Mouse (Mus musculus) layer of hippocampus, adult 6 months (tissue): ENCODE measurements around the gene 1700020A23Rik. TPM values are rescaled to one million over a fixed set of nuclear protein-coding genes. Genes with fewer than 3 reads are reported as not detected.

Source experiments
- long read RNA-seq, 2 experiments: library from polyadenylated mRNA; unstranded; transcript quantifications; one replicate each; pipeline ENCODE4 v2.0.0; 2019 to 2020
- polyA plus RNA-seq: library from polyadenylated mRNA; unstranded; fragments of <200 nt; fragmentation: Nextera tagmentation; gene quantifications from 2 replicates; pipeline ENCODE4 v1.2.3, GENCODE M21; 2021

The 1700020A23Rik gene
- polyA plus RNA-seq, result not detected in 2 replicates
- long read RNA-seq, experiment 1, result 0 reads
- long read RNA-seq, experiment 2, result 0 reads

DNA sequence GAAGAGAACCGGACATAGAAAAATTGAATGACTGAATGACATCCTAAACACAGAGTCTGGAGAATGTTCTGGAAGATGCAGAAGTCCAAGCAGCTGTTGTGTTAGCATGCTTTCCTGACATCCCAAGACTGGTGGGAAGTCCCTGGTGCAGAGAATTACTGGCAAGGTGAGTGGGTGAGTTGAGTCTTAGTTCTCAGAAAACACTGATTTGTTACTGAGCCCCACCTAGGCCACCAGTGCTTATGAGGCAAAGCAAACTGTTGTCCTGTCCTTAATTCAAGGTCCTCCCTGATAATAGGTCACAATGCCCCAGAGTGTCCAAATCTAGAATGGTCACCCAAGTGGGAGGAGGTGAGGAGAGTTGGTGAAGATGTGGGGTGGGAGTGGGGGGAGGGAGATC lies at the start of gene 1700020A23Rik, which contains the start of gene Gm28372:
Gene 1700020A23Rik, plus strand, starts transcription at position 321 of the 400 bp plus-strand sequence.
Gene Gm28372, plus strand, starts transcription at position 301 of the 400 bp plus-strand sequence.

GRCm38 (mm10) chr2:130397186-130397985 lies 7.7 kb upstream of the 1700020A23Rik start, which contains the start of gene Cpxm1:
Cpxm1 (minus strand) TSS chr2:130397574.

GRCm38 (mm10) chr2:130406178-130406577 lies 1.1 kb downstream of the 1700020A23Rik start, which contains the start of gene Tmem239:
Tmem239 (plus strand) TSS chr2:130406478.

DNA sequence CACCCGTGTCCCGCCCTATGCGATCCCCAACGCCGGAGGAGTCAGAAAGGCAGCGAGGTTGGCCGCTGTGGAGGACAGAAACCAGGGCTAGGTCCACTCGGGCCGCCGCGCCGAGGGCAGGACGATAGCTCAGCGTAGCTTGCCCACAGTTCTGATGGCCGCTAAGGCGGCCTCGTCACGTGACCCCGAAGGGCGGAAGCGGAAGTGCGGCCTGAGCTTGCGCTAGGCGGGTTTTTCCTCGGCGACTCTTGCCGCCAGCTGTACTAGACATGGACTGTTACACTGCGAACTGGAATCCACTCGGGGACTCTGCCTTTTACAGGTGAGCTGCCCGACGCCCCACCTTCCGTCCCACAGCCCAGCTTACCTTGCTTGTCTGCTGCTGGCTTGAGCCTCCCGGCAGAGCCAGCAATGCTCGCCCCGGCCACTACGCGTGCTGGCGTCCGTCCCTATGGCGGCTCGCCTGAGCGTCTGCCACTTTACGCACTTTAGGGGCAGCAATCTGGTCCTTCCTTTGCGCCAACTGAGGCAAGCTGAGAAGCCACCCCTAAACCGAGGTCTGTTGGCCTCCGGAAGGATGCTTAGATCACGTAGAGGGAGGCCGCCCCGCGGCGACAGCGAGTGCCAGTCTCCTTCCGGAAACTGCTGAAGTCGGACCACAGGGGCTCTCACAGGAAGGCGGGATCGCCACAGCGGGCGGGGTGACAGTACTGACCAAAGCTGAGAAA lies 19.2 kb downstream of the 1700020A23Rik start, which contains the start of the genes Vps16 and Pced1a:
Gene Vps16, plus strand, starts transcription at position 214 of the 728 bp plus-strand sequence.
Gene Pced1a, minus strand, starts transcription at position 576 of the 728 bp plus-strand sequence.

DNA sequence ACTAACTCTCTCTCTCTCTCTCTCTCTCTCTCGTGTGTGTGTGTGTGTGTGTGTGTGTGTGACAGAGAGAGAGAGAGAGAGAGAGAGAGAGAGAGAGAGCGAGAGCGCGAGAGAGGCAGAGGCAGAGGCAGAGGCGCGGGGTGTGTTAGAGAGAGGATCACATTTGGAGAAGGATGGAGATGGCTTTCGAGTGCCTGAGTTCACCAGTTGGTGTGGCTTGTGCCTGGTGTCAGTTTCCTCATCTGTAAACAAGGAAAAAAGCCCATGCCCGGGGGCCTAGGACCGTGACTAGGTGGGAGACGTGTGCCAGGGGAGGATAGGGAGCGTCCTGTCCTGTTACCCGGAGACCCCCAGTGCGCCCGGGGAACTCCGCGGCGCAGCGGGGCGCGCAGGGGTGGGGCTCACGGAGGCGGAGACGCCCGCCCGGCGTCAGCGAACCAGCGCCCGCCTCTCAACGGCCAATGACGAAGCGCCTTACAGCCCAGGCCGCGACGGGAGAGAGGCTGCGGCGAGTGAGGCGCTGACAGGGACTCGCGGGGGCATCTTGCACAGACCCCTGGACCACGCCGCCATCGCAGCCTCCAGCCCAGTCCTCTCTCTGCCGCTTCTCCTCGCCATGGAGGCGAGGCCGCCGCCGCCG lies 44.9 kb downstream of the 1700020A23Rik start, which contains the start of gene Ptpra:
Gene Ptpra, plus strand, starts transcription at position 485 of the 640 bp plus-strand sequence.

Other genes starting within 250 kb of the 1700020A23Rik start
- gene Snrpb, start 225.9 kb upstream of the 1700020A23Rik start, polyA plus RNA-seq, result 240 and 241 TPM in 2 replicates
- not detected in 2 replicates for gene Tmc2, start 210.1 kb upstream of the 1700020A23Rik start, polyA plus RNA-seq
- gene Nop56, start 130.8 kb upstream of the 1700020A23Rik start, polyA plus RNA-seq, result 71.9 and 82.8 TPM in 2 replicates
- 391 and 393 TPM in 2 replicates for gene Idh3b, start 120.7 kb upstream of the 1700020A23Rik start, polyA plus RNA-seq
- gene Ebf4, start 110.1 kb upstream of the 1700020A23Rik start, polyA plus RNA-seq, result 0.77 and 1.0 TPM in 2 replicates
- 3.4 and 4.6 TPM in 2 replicates for gene Cpxm1, start 7.7 kb upstream of the 1700020A23Rik start, polyA plus RNA-seq
- gene Gm28372, start within 50 bp of the 1700020A23Rik start, polyA plus RNA-seq, result not detected in 2 replicates
- gene Tmem239, start 1.2 kb downstream of the 1700020A23Rik start, polyA plus RNA-seq, result not detected in 2 replicates
- gene Vps16, start 19.1 kb downstream of the 1700020A23Rik start, polyA plus RNA-seq, result 38.8 and 40.9 TPM in 2 replicates
- 8.1 and 9.5 TPM in 2 replicates for gene Pced1a, start 19.4 kb downstream of the 1700020A23Rik start, polyA plus RNA-seq
- gene Ptpra, start 45.0 kb downstream of the 1700020A23Rik start, polyA plus RNA-seq, result 31.9 and 37.4 TPM in 2 replicates
- gene Mrps26, start 158.5 kb downstream of the 1700020A23Rik start, polyA plus RNA-seq, result 148 and 163 TPM in 2 replicates
- 0.72 TPM in 1 of 2 replicates, not detected in the other for gene Oxt, start 170.9 kb downstream of the 1700020A23Rik start, polyA plus RNA-seq
- 1.1 and 2.4 TPM in 2 replicates for gene Avp, start 177.3 kb downstream of the 1700020A23Rik start, polyA plus RNA-seq
- 4.0 and 5.0 TPM in 2 replicates for gene Fastkd5, start 224.8 kb downstream of the 1700020A23Rik start, polyA plus RNA-seq
- gene Ubox5, start 224.8 kb downstream of the 1700020A23Rik start, polyA plus RNA-seq, result 9.5 and 10.4 TPM in 2 replicates
- gene Lzts3, start 237.5 kb downstream of the 1700020A23Rik start, polyA plus RNA-seq, result 3.8 and 5.3 TPM in 2 replicates